Mouse (Mus musculus) layer of hippocampus, postnatal 36 days (tissue): Measurements from ENCODE around the gene 4930579F01Rik. TPM values are rescaled to one million over a fixed set of nuclear protein-coding genes. Genes with fewer than 3 reads are reported as not detected.
A peak's percentile ranks its signal among the peaks of the same experiment; 100 is the strongest.

Experiments
- DNase-seq, 2 experiments: peaks; one replicate each; pipeline ENCODE4 v3.0.0; 2022
- total RNA-seq, 2 experiments: library from RNA; stranded (reverse); gene quantifications; 2 replicates each; pipeline ENCODE4 v1.2.3; 2021

Gene 4930579F01Rik
- total RNA-seq: not detected

- DNase-seq: no peak
Observed at GRCm38 (mm10) chr3:138193683-138194302, at the start of gene 4930579F01Rik. 4930579F01Rik (minus strand) TSS chr3:138193825.

DNA sequence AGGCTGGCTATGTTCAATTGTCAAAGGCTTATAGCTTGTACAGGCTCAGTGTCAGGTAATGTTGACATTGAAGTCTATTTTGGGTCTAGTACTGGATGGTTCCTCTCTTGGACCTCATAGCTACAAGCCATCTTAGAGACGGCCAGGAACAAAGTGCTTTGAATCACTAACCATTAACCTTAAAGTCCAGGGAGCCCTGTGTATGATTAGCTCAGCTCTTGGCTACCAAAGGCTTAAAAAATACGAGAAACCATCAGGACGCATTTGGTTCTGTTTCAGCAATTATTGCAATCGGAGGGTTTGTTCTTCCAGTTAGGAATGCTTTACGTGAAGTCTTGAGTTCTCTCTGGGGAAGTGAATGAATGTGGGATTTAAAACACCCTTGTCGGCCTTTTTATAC lies 49.3 kb upstream of the 4930579F01Rik start:
- no peak for DNase-seq

- DNase-seq: no peak
Observed at GRCm38 (mm10) chr3:138242021-138242726, 48.5 kb upstream of the 4930579F01Rik start.

- no peak for DNase-seq
Observed at GRCm38 (mm10) chr3:138241371-138241770, 47.7 kb upstream of the 4930579F01Rik start.

GRCm38 (mm10) chr3:138240942-138241341 lies 47.3 kb upstream of the 4930579F01Rik start:
- DNase-seq: no peak

- DNase-seq: no peak
Observed at GRCm38 (mm10) chr3:138240411-138240810, 46.8 kb upstream of the 4930579F01Rik start.

DNA sequence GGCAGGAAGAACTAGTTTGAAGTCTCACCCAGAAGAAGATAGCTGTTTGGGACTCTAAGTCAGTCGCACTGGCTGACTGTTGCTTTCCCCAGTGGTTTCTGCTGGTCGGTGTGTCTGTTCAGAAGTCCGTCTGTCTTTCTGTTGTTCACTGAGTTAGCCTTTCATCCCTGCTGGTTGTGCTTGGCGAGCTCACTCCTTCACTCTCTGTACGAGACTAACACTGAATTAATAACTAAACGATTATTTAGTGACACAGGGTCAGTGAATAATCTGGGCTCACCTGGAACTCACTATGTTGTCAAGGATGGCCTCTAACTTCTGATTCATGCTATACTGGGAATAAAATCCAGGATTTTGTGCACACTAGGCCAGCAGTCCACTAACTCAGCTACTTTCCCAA lies 45.8 kb upstream of the 4930579F01Rik start:
- no peak for DNase-seq

- DNase-seq: no peak
Observed at GRCm38 (mm10) chr3:138238046-138238445, 44.4 kb upstream of the 4930579F01Rik start.

DNA sequence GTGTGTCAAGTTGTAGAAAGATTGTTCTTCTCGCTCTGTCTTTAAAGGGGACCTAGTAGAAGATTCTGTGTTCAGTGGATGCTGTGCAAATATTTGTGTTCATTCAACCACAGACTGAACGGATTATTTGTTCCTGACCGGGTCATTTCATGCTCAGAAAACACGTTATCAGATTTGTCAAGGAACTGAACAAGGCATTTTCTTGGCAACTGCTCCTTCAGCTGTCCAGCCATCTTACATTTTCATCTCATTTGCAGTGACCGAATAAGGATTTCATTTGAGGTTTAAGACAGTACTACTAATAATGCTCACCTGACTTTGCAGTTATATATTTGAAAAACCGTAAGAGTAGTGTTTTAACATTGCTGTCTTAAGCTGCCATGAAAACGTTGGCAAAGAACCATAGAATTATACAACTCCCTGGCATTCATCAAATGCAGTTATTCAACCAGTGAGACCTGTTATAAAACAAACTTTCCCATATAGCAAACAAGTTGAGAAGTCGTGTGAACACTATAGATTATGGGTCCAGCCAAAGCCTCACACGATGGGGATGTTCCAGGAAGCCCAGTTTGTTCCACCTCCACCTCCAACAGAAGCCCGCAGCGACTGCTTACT lies 43.0 kb upstream of the 4930579F01Rik start:
- no peak for DNase-seq

- DNase-seq: no peak
Observed at GRCm38 (mm10) chr3:138231531-138231930, 37.9 kb upstream of the 4930579F01Rik start.

DNA sequence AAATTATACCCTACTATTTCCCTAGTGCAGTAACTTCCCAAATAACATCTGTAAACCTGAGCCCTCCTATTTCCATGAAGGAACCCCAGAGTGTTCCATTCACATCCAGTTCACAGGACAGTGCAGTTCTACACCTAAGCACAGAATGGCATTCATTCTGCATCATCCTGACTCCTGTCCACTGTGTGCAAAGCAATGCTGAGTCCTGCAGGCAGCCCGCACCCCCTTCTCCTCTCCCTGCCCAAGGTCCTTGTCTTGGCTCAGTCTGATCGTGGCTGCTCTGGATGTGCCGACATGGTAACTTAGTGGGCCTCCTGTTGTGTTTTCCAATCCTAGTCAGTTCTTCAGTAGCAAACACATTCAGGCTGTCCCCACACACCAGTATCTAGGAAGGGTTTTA lies 36.6 kb upstream of the 4930579F01Rik start:
- no peak for DNase-seq

- no peak for DNase-seq
Observed at GRCm38 (mm10) chr3:138229448-138229847, 35.8 kb upstream of the 4930579F01Rik start.

- no peak for DNase-seq
Observed at GRCm38 (mm10) chr3:138227782-138228181, 34.2 kb upstream of the 4930579F01Rik start.

- no peak for DNase-seq
Observed at GRCm38 (mm10) chr3:138227082-138227481, 33.5 kb upstream of the 4930579F01Rik start.

DNA sequence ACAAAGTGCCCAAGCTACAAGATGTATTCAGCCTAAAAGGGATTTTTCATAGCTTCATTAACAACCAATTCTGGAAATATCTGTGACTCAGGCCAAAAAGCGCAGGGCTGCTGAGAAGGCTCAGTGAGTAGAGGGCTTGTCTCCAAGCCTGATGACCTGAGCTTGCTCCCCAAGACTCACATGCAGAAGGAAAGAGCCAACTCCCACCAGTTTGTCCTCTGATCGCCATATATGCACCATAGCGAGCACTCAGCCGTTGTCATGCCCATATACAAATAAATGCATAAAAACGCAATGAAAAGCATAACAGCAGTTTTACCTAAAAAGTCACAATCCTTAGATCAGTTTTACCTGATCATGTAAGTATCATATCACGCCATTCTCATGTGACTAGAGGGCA lies 32.9 kb upstream of the 4930579F01Rik start:
- DNase-seq: no peak

GRCm38 (mm10) chr3:138225853-138226252 lies 32.2 kb upstream of the 4930579F01Rik start:
- DNase-seq: no peak

GRCm38 (mm10) chr3:138225331-138225730 lies 31.7 kb upstream of the 4930579F01Rik start:
- DNase-seq: no peak

- DNase-seq: no peak
Observed at GRCm38 (mm10) chr3:138224363-138224954, 30.8 kb upstream of the 4930579F01Rik start.

- DNase-seq: peak in 1 of 2 experiments; percentile 18
Observed at GRCm38 (mm10) chr3:138222952-138223351, 29.3 kb upstream of the 4930579F01Rik start.

DNA sequence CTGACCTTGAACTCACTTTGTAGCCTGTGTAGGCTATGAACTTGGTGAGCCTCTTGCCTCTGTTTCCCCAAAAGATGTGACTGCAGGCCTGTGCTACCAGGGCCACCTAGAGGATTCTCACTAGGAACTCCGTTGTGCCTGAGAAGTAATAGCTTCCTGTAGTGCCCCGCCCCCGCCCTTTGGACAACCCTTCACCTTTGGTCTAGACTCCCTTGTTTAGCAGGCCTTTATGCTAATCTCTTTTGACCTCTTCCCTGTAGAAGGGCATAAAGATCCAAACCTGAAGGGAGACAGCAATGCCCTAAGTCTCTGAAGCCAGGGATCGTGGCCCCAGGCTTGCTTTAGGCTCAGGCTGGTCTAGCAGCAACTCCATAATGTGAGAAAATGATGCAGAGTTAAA lies 28.9 kb upstream of the 4930579F01Rik start:
- DNase-seq: no peak

GRCm38 (mm10) chr3:138221116-138221515 lies 27.5 kb upstream of the 4930579F01Rik start:
- DNase-seq: no peak

- DNase-seq: no peak
Observed at GRCm38 (mm10) chr3:138217631-138218264, 24.1 kb upstream of the 4930579F01Rik start, which contains the start of gene Adh7. Adh7 (plus strand) TSS chr3:138217760.

- DNase-seq: no peak
Observed at GRCm38 (mm10) chr3:138216091-138216490, 22.5 kb upstream of the 4930579F01Rik start.
